In the genomic region with DNA sequence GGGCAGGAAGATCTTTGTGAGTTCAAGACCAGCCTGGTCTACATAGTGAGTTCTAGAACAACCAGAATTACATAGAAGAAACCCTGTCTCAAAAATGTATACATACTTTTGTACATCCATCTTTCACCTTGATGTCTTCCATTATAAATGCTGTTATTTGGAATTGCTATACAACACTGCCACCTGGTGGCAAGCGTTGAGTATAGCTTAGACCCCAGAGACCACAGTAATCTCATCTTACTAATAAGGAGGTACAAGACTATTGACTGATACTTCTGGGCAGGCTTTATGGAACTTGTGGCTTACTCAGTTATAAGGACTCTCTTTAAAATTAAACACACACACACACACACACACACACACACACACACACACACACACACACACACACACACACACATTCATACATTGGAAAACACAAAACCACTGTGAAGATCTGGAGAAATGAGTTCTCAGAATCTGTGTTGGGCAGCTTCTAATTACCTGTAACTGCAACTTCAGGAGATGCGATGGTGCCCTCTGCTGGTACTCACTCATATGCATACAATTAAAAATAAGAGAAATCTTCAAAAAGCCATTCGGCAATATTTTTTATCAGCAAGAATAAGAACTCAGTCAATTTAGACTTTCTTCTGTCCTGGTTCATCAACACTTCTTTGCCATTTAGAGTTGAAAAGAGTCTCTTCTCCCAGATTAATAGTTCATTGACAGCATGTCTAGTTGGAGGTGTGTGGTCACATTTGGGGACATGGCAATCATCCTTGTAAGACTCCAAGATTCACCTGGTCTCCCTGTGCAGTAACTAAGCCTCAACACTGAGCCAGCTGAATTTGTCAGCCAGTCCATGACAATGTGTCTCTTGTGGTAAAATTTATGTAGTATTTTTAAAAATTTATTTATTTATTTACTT, we compare ENCODE assay signal across 9 mouse cellular contexts. TPM values are rescaled to one million over a fixed set of nuclear protein-coding genes. Genes with fewer than 3 reads are reported as not detected.
DNase-seq lines count a peak whose midpoint lies in the region; ATAC-seq lines count a peak whose summit lies in the region.
"Had no signal": no experiment of that assay in that cellular context is flagged by ENCODE, and none has a peak within 500 bp of the region (broad histone marks: within the 10 kb centered on the region; RNA-seq: fewer than 3 reads in every experiment).

No protein-coding gene starts in this region.

- H3K27ac ChIP-seq in kidney, embryonic 15.5 days: no peak overlapping the region
- H3K27ac ChIP-seq: stomach, embryonic 15.5 days had no signal

- ATAC-seq in CD4-positive, CD25-positive, alpha-beta regulatory T cell, adult 4 months: peak; percentile 65
- 0 out of 2 replicates have a peak, but pooled peaks have one; percentile 20 for ATAC-seq in kidney, embryonic 15.5 days (replicated peaks; ENCODE audit: low FRiP score)

- DNase-seq in NIH3T3 (ENCODE audit: low read depth): peak; percentile 90
- DNase-seq in cerebellum, adult 9-11 months: peak; percentile 40
- peak; percentile 26 to 37 for DNase-seq in gastrocnemius, adult 8-10 months (ENCODE audit: low spot score in 2 of 2)
- peak; percentile 77 for DNase-seq in lung, postnatal 10 days
- DNase-seq in right cerebral cortex, postnatal 4 days: peak; percentile 77

- H3K4me2 ChIP-seq in kidney, embryonic 15.5 days: no peak overlapping the region
- H3K4me2 ChIP-seq: stomach, embryonic 15.5 days had no signal

- H3K27me3 ChIP-seq in kidney, embryonic 15.5 days: peaks cover 13% of the 10 kb centered on the region
- H3K27me3 ChIP-seq: stomach, embryonic 15.5 days had no signal

- peaks cover 4% of the 10 kb centered on the region; the same call in 1 of the 2 replicates for H3K4me1 ChIP-seq in kidney, embryonic 15.5 days
- H3K4me1 ChIP-seq: stomach, embryonic 15.5 days had no signal

- no peak overlapping the region for H3K9ac ChIP-seq in kidney, embryonic 15.5 days
- H3K9ac ChIP-seq: stomach, embryonic 15.5 days had no signal

- H3K9me3 ChIP-seq in kidney, embryonic 15.5 days (replicated peaks): no peaks in the 10 kb centered on the region
- H3K9me3 ChIP-seq: stomach, embryonic 15.5 days had no signal

- 27% methylated on average over 3 of the region's 3 CpGs for WGBS in kidney, embryonic 15.5 days

- H3K36me3 ChIP-seq in kidney, embryonic 15.5 days: no peaks in the 10 kb centered on the region
- H3K36me3 ChIP-seq: stomach, embryonic 15.5 days had no signal

- no peak overlapping the region for H3K4me3 ChIP-seq in kidney, embryonic 15.5 days (replicated peaks)
- H3K4me3 ChIP-seq: stomach, embryonic 15.5 days had no signal

RNA-seq across cellular contexts. Expression of a gene that starts 22.9 kb away (rescaled TPM):
- not detected for polyA plus RNA-seq in CD4-positive, CD25-positive, alpha-beta regulatory T cell, adult 4 months (2017; shearing (Covaris generic))
- total RNA-seq in gastrocnemius, adult 8-10 months (2022): not detected
- 0.27 and 0.57 TPM in 2 replicates for polyA plus RNA-seq in kidney, embryonic 15.5 days (2015; fragmentation: Nextera tagmentation; extraction: Ambion mirVana)
- polyA plus RNA-seq: heart, embryonic 16.5 days had no signal

RNA-seq across cellular contexts. Expression of a gene that starts 42.2 kb away (rescaled TPM):
- polyA plus RNA-seq in CD4-positive, CD25-positive, alpha-beta regulatory T cell, adult 4 months (2017; shearing (Covaris generic)): under 1 TPM; 0.80 to 0.96 TPM
- total RNA-seq in gastrocnemius, adult 8-10 months (2022): 10 to 100 TPM; 64.1 to 75.0 (median 65.4) TPM
- 11.4 and 12.4 TPM in 2 replicates for polyA plus RNA-seq in kidney, embryonic 15.5 days (2015; fragmentation: Nextera tagmentation; extraction: Ambion mirVana)

Comparison
In these comparisons a context has a peak if more than half of its experiments do, and no peak if none do; other contexts are left out.
1. DNase-seq: peak in every context shown above with its lines; median percentile 90 in NIH3T3; 77 in lung, postnatal 10 days; 77 in right cerebral cortex, postnatal 4 days; 40 in cerebellum, adult 9-11 months; 32 in gastrocnemius, adult 8-10 months.